Mouse (Mus musculus) CH12.LX (cell line): Measurements from ENCODE around the gene Uchl4. TPM values are rescaled to one million over a fixed set of nuclear protein-coding genes. Genes with fewer than 3 reads are reported as not detected.

ENCODE experiments used
- DNase-seq: peaks from one replicate; pipeline ENCODE4 v3.0.0-alpha.2; 2013; ENCODE audit errors: extremely low read depth
- H3K27ac ChIP-seq: 2 replicates; pipeline ENCODE4 v1.5.1; 2012; ENCODE audit warnings: low read depth, mild to moderate bottlenecking, control low read depth, moderate library complexity; ENCODE audit not compliant: insufficient read depth
- H3K27me3 ChIP-seq: replicated peaks from 2 replicates; pipeline ENCODE3; 2012; ENCODE audit warnings: inconsistent platforms
- H3K36me3 ChIP-seq, 2 experiments: replicated peaks in 1 of 2; 2 replicates each; pipeline versions ENCODE3 to v1.6.1; 2012; ENCODE audit warnings: inconsistent platforms in 1 of 2, low read length in 1 of 2, mild to moderate bottlenecking in 1 of 2, mixed read lengths in 1 of 2, moderate library complexity in 1 of 2; ENCODE audit not compliant: control insufficient read depth in 1 of 2, insufficient read depth in 1 of 2
- H3K4me1 ChIP-seq, 2 experiments: 2 replicates each; pipeline ENCODE4 v1.6.1; 2012; ENCODE audit warnings: inconsistent platforms in 1 of 2, moderate library complexity in 1 of 2; ENCODE audit not compliant: insufficient read depth in 2 of 2, control insufficient read depth in 1 of 2
- H3K4me2 ChIP-seq: 2 replicates; pipeline ENCODE4 v1.6.1; 2012; ENCODE audit warnings: low read depth, mild to moderate bottlenecking, control low read depth; ENCODE audit not compliant: poor library complexity, insufficient read depth, severe bottlenecking
- H3K4me3 ChIP-seq, 3 experiments: fragments of 150-350 bp in 1 of 3; sonication (generic) in 1 of 3; replicated peaks in 1 of 3; 2 replicates each; pipeline versions ENCODE3 to v1.5.1; 2011 to 2012; ENCODE audit warnings: low read depth in 2 of 3, low read length in 2 of 3, mild to moderate bottlenecking in 2 of 3, moderate library complexity in 2 of 3, control low read depth in 1 of 3, improper control_type of control experiment in 1 of 3, inconsistent platforms in 1 of 3, mixed read lengths in 1 of 3; ENCODE audit not compliant: poor library complexity in 1 of 3
- H3K79me2 ChIP-seq: replicated peaks from 2 replicates; pipeline ENCODE4 v1.6.1; 2012; ENCODE audit warnings: mild to moderate bottlenecking, moderate library complexity; ENCODE audit not compliant: control insufficient read depth, poor library complexity, insufficient read depth, severe bottlenecking; ENCODE audit errors: extremely low read depth
- H3K9ac ChIP-seq: 2 replicates; pipeline ENCODE4 v1.6.1; 2012; ENCODE audit warnings: low read depth, mild to moderate bottlenecking, control low read depth, moderate library complexity; ENCODE audit not compliant: insufficient read depth
- H3K9me3 ChIP-seq: replicated peaks from 2 replicates; pipeline ENCODE3; 2012; ENCODE audit warnings: low read length, inconsistent platforms, mixed read lengths
- BHLHE40 ChIP-seq: IDR thresholded peaks from 2 replicates; pipeline ENCODE4 v1.6.1; 2011; ENCODE audit warnings: mild to moderate bottlenecking, low read depth, low read length, improper control_type of control experiment
- CHD2 ChIP-seq: IDR thresholded peaks from 2 replicates; pipeline ENCODE4 v1.6.1; 2011; ENCODE audit warnings: low read length, improper control_type of control experiment
- CTCF ChIP-seq, 2 experiments: IDR thresholded peaks in 1 of 2; conservative IDR thresholded peaks in 1 of 2; 2 replicates each; pipeline ENCODE4 v1.5.1; 2011 to 2012; ENCODE audit warnings: low read depth in 2 of 2, low read length in 2 of 2, improper control_type of control experiment in 1 of 2, inconsistent platforms in 1 of 2, mild to moderate bottlenecking in 1 of 2, moderate library complexity in 1 of 2
- E2F4 ChIP-seq: IDR thresholded peaks from 2 replicates; pipeline ENCODE4 v1.6.1; 2011; ENCODE audit warnings: low read depth, low read length, improper control_type of control experiment; ENCODE audit not compliant: insufficient replicate concordance
- ETS1 ChIP-seq: conservative IDR thresholded peaks from 2 replicates; pipeline ENCODE4 v1.6.1; 2012; ENCODE audit warnings: low read depth, mild to moderate bottlenecking, inconsistent platforms, low read length, improper control_type of control experiment, moderate library complexity
- HCFC1 ChIP-seq: IDR thresholded peaks from 2 replicates; pipeline ENCODE4 v1.6.1; 2012; ENCODE audit warnings: low read depth, mild to moderate bottlenecking, inconsistent platforms, low read length, improper control_type of control experiment
- JUN ChIP-seq: IDR thresholded peaks from 2 replicates; pipeline ENCODE4 v1.6.1; 2011; ENCODE audit warnings: low read depth, mild to moderate bottlenecking, low read length, improper control_type of control experiment, moderate library complexity; ENCODE audit not compliant: insufficient read depth
- KAT2A ChIP-seq: IDR thresholded peaks from 2 replicates; pipeline ENCODE4 v1.6.1; 2012; ENCODE audit warnings: low read length, improper control_type of control experiment, inconsistent platforms; ENCODE audit not compliant: insufficient replicate concordance
- MAFK ChIP-seq: IDR thresholded peaks from 2 replicates; pipeline ENCODE4 v1.6.1; 2011; ENCODE audit warnings: low read length, improper control_type of control experiment; ENCODE audit not compliant: insufficient replicate concordance
- MAX ChIP-seq: IDR thresholded peaks from 2 replicates; pipeline ENCODE4 v1.6.1; 2011; ENCODE audit warnings: low read length, improper control_type of control experiment
- MAZ ChIP-seq: IDR thresholded peaks from 2 replicates; pipeline ENCODE4 v1.6.1; 2012; ENCODE audit warnings: low read depth, mild to moderate bottlenecking, inconsistent platforms, low read length, improper control_type of control experiment, moderate library complexity
- MEF2A ChIP-seq: IDR thresholded peaks from 2 replicates; pipeline ENCODE4 v1.6.1; 2014; ENCODE audit warnings: low read depth, mild to moderate bottlenecking, inconsistent platforms, low read length, improper control_type of control experiment, borderline replicate concordance
- MXI1 ChIP-seq: IDR thresholded peaks from 2 replicates; pipeline ENCODE4 v1.6.1; 2011; ENCODE audit warnings: mild to moderate bottlenecking, low read depth, low read length, improper control_type of control experiment
- NELFE ChIP-seq: IDR thresholded peaks from 2 replicates; pipeline ENCODE4 v1.6.1; 2011; ENCODE audit warnings: low read depth, low read length, improper control_type of control experiment
- NRF1 ChIP-seq: IDR thresholded peaks from 2 replicates; pipeline ENCODE4 v1.6.1; 2014; ENCODE audit warnings: low read depth, mild to moderate bottlenecking, inconsistent platforms, low read length, improper control_type of control experiment, moderate library complexity
- POLR2A ChIP-seq: IDR thresholded peaks from 2 replicates; pipeline ENCODE4 v1.6.1; 2011; ENCODE audit warnings: low read depth, mild to moderate bottlenecking, improper control_type of control experiment, low read length
- POLR2AphosphoS2 ChIP-seq: IDR thresholded peaks from 2 replicates; pipeline ENCODE4 v1.6.1; 2011; ENCODE audit warnings: low read depth, low read length, improper control_type of control experiment
- SIN3A ChIP-seq: IDR thresholded peaks from 2 replicates; pipeline ENCODE4 v1.6.1; 2012; ENCODE audit warnings: low read length, improper control_type of control experiment, inconsistent platforms
- SMC3 ChIP-seq: IDR thresholded peaks from 2 replicates; pipeline ENCODE4 v1.6.1; 2011; ENCODE audit warnings: low read depth, low read length, improper control_type of control experiment
- TBP ChIP-seq: conservative IDR thresholded peaks from 2 replicates; pipeline ENCODE4 v1.6.1; 2011; ENCODE audit warnings: low read depth, low read length, improper control_type of control experiment
- USF2 ChIP-seq: conservative IDR thresholded peaks from 2 replicates; pipeline ENCODE4 v1.6.1; 2011; ENCODE audit warnings: low read depth, low read length, improper control_type of control experiment
- ZC3H11A ChIP-seq: IDR thresholded peaks from 2 replicates; pipeline ENCODE4 v1.6.1; 2012; ENCODE audit warnings: low read depth, mild to moderate bottlenecking, inconsistent platforms, low read length, improper control_type of control experiment
- ZNF384 ChIP-seq: IDR thresholded peaks from 2 replicates; pipeline ENCODE4 v1.6.1; 2012; ENCODE audit warnings: low read depth, low read length, improper control_type of control experiment, inconsistent platforms
- dilution Hi-C: fragments of 300-500 bp; cut with MboI; formaldehyde crosslinking; loops from 2 replicates; pipeline ENCODE4 v1.14.3; 2020; ENCODE audit warnings: low sequenced_read_pairs; ENCODE audit not compliant: extremely low pct_unique_long_range_greater_than_20kb, extremely low pct_ligation_motif_present
- in situ Hi-C: fragments of 300-500 bp; cut with MboI; formaldehyde crosslinking; loops from 3 replicates; pipeline ENCODE4 v1.14.3; 2019; ENCODE audit warnings: low sequenced_read_pairs, low pct_ligation_motif_present, low pct_unique_long_range_greater_than_20kb, mixed read lengths
- polyA plus RNA-seq: library from polyadenylated mRNA; unstranded; fragments of >175 nt; gene quantifications from 2 replicates; pipeline ENCODE4 v1.2.1, GENCODE M21; 2012; ENCODE audit warnings: low read depth; ENCODE audit not compliant: insufficient read length
- total RNA-seq, 2 experiments: library from RNA; depleted of rRNA; stranded (reverse); fragments of 300-350 nt in 1 of 2; fragments of >200 nt in 1 of 2; gene quantifications; 2 replicates each; pipeline ENCODE4 v1.2.3; 2012 to 2014

Gene Uchl4
- total and polyA plus RNA-seq, 3 experiments = 0.55 to 16.8 (median 8.2) TPM

- TF ChIP-seq CTCF (conservative IDR thresholded peaks at IDR 0.05 in 1 of 2, IDR thresholded peaks at IDR 0.05 in 1 of 2; ENCODE audit: low read depth in 2 of 2, low read length in 2 of 2) (no peak), BHLHE40 (no peak), USF2 (no peak), SIN3A (peak; percentile 66), HCFC1 (peak; percentile 3; the same call in 1 of the 2 replicates), MAFK (no peak), KAT2A (0 out of 2 replicates have a peak, but pooled peaks have one; percentile 26), ZC3H11A (no peak), CHD2 (no peak), MXI1 (no peak; the same call in none of the 2 replicates), NRF1 (peak; percentile 8; the same call in 1 of the 2 replicates)
- TF ChIP-seq, all 38 proteins: peak for 10
Observed at GRCm38 (mm10) chr9:64281781-64282178, 46.8 kb downstream of the Uchl4 start (continued).

- Histone ChIP-seq H3K36me3 (peaks cover 0 to 23% of the 10 kb centered on the region in 2 experiments), H3K4me3 (peak overlapping the region; percentile 94 to 99 (median 95)), H3K9me3 (no peaks in the 10 kb centered on the region), H3K4me1 (peaks cover 0 to 12% of the 10 kb centered on the region in 2 experiments; a peak in 2 of 4 replicates), H3K4me2 (peak overlapping the region; percentile 99), H3K79me2 (peaks cover 56% of the 10 kb centered on the region), H3K9ac (peak overlapping the region; percentile 87), H3K27ac (no peak overlapping the region), H3K27me3 (no peaks in the 10 kb centered on the region)
- no peak for TF ChIP-seq NELFE
- no peak for TF ChIP-seq TBP
- TF ChIP-seq MXI1 = no peak
- no peak for TF ChIP-seq HCFC1
- no peak for TF ChIP-seq POLR2AphosphoS2
- TF ChIP-seq SMC3 = no peak
- TF ChIP-seq ETS1 = no peak
- TF ChIP-seq CTCF (conservative IDR thresholded peaks at IDR 0.05 in 1 of 2, IDR thresholded peaks at IDR 0.05 in 1 of 2; ENCODE audit: low read depth in 2 of 2, low read length in 2 of 2) = no peak
- no peak for TF ChIP-seq JUN
- TF ChIP-seq MEF2A = no peak
- no peak for TF ChIP-seq E2F4
- TF ChIP-seq POLR2A = no peak
- TF ChIP-seq KAT2A = no peak
- no peak for TF ChIP-seq ZNF384
- no peak for TF ChIP-seq MAX
- no peak for TF ChIP-seq MAZ
- no peak for TF ChIP-seq MAFK
- no peak for TF ChIP-seq NRF1
- dilution Hi-C loops (no loop called here), in situ Hi-C loops (no loop called here)
- DNase-seq = peak; percentile 28
Observed at GRCm38 (mm10) chr9:64282404-64282987, 47.5 kb downstream of the Uchl4 start.

Other genes starting within 250 kb of the Uchl4 start
- gene Smad6, start 213.1 kb upstream of the Uchl4 start, total RNA-seq (2012; rRNA removed) = not detected in 2 replicates
- not detected in 2 replicates for gene Smad6, start 213.1 kb upstream of the Uchl4 start, total RNA-seq (2014; rRNA removed)
- 0.35 TPM in 1 of 2 replicates, not detected in the other for gene Smad6, start 213.1 kb upstream of the Uchl4 start, polyA plus RNA-seq
- 0.38 and 0.55 TPM in 2 replicates for gene Lctl, start 118.1 kb upstream of the Uchl4 start, total RNA-seq (2012; rRNA removed)
- gene Lctl, start 118.1 kb upstream of the Uchl4 start, total RNA-seq (2014; rRNA removed) = not detected in 2 replicates
- gene Lctl, start 118.1 kb upstream of the Uchl4 start, polyA plus RNA-seq = 0.21 TPM in 1 of 2 replicates, not detected in the other
- gene Zwilch, start 62.1 kb upstream of the Uchl4 start, total RNA-seq (2012; rRNA removed) = 49.3 and 59.6 TPM in 2 replicates
- gene Zwilch, start 62.1 kb upstream of the Uchl4 start, total RNA-seq (2014; rRNA removed) = 74.1 and 92.0 TPM in 2 replicates
- 72.8 and 82.9 TPM in 2 replicates for gene Zwilch, start 62.1 kb upstream of the Uchl4 start, polyA plus RNA-seq
- gene Rpl4, start 61.8 kb upstream of the Uchl4 start, total RNA-seq (2012; rRNA removed) = 1,886 and 1,956 TPM in 2 replicates
- 1,996 and 2,178 TPM in 2 replicates for gene Rpl4, start 61.8 kb upstream of the Uchl4 start, total RNA-seq (2014; rRNA removed)
- 3,885 and 4,069 TPM in 2 replicates for gene Rpl4, start 61.8 kb upstream of the Uchl4 start, polyA plus RNA-seq
- 16.7 and 21.3 TPM in 2 replicates for gene Snapc5, start 55.9 kb upstream of the Uchl4 start, total RNA-seq (2012; rRNA removed)
- 34.3 and 38.2 TPM in 2 replicates for gene Snapc5, start 55.9 kb upstream of the Uchl4 start, total RNA-seq (2014; rRNA removed)
- 24.9 and 33.3 TPM in 2 replicates for gene Snapc5, start 55.9 kb upstream of the Uchl4 start, polyA plus RNA-seq
- gene Map2k1, start 18.4 kb downstream of the Uchl4 start, total RNA-seq (2012; rRNA removed) = 53.0 and 74.0 TPM in 2 replicates
- 118 and 122 TPM in 2 replicates for gene Map2k1, start 18.4 kb downstream of the Uchl4 start, total RNA-seq (2014; rRNA removed)
- gene Map2k1, start 18.4 kb downstream of the Uchl4 start, polyA plus RNA-seq = 54.9 and 56.3 TPM in 2 replicates
- 179 and 248 TPM in 2 replicates for gene Tipin, start 46.4 kb downstream of the Uchl4 start, total RNA-seq (2012; rRNA removed)
- gene Tipin, start 46.4 kb downstream of the Uchl4 start, total RNA-seq (2014; rRNA removed) = 443 and 624 TPM in 2 replicates
- 204 and 235 TPM in 2 replicates for gene Tipin, start 46.4 kb downstream of the Uchl4 start, polyA plus RNA-seq
- gene Dis3l, start 106.1 kb downstream of the Uchl4 start, total RNA-seq (2012; rRNA removed) = 8.8 and 9.0 TPM in 2 replicates
- gene Dis3l, start 106.1 kb downstream of the Uchl4 start, total RNA-seq (2014; rRNA removed) = 6.6 and 6.8 TPM in 2 replicates
- gene Dis3l, start 106.1 kb downstream of the Uchl4 start, polyA plus RNA-seq = 9.5 and 9.6 TPM in 2 replicates
- gene Megf11, start 150.4 kb downstream of the Uchl4 start, total RNA-seq (2012; rRNA removed) = 0.04 TPM in 2 replicates
- gene Megf11, start 150.4 kb downstream of the Uchl4 start, total RNA-seq (2014; rRNA removed) = not detected in 2 replicates
- 0.19 and 0.59 TPM in 2 replicates for gene Megf11, start 150.4 kb downstream of the Uchl4 start, polyA plus RNA-seq